Mouse (Mus musculus): Measurements from ENCODE around the gene Cpt1b. TPM values are rescaled to one million over a fixed set of nuclear protein-coding genes. Genes with fewer than 3 reads are reported as not detected.

The Cpt1b gene
- polyA plus RNA-seq, 1 experiment from 2014 or later, result 4.5 TPM

DNA sequence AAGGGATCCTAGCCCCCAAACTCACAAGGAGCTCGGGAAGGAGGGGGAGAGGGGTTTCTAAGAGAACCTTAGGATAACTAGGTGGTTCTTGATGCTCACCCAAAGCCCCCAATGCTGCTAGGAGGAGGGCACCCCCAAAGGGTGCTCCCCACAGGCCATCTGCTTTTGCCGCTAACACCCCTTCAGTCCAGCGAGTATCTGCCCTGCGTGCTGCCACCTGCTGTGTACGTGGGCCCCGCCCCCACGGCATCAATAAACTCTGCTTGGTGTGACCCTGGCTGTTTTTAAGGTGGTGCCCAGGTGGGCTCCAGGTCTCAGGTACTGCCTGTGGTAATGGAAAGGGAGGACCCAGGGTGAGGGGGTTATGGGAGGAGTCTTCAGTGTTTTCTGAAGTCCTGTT, 36.5 kb upstream of the Cpt1b start:
- Histone ChIP-seq H3K9me3 (replicated peaks; ENCODE audit: control insufficient read depth, low read length) (no peaks in the 10 kb centered on the region), H3K9ac (ENCODE audit: low read depth, low read length) (no peak overlapping the region), H3K4me2 (ENCODE audit: low read depth, low read length) (no peak overlapping the region), H3K4me3 (ENCODE audit: low read depth, low read length) (no peak overlapping the region), H3K36me3 (ENCODE audit: control insufficient read depth, insufficient read depth) (no peaks in the 10 kb centered on the region), H3K27ac (ENCODE audit: low read length) (no peak overlapping the region), H3K27me3 (ENCODE audit: control insufficient read depth, insufficient read depth, low read depth, low read length) (peaks cover 7% of the 10 kb centered on the region), H3K4me1 (ENCODE audit: control insufficient read depth, low read depth, low read length) (no peaks in the 10 kb centered on the region)
- no peak for ATAC-seq (ENCODE audit: low read depth)
- 56% methylated on average over 7 of the region's 7 CpGs for WGBS (ENCODE audit: insufficient replicate concordance)

- ATAC-seq (ENCODE audit: low read depth), result no peak
- Histone ChIP-seq H3K36me3 (ENCODE audit: control insufficient read depth, insufficient read depth) (no peaks in the 10 kb centered on the region), H3K27me3 (ENCODE audit: control insufficient read depth, insufficient read depth, low read depth, low read length) (peaks cover 7% of the 10 kb centered on the region), H3K9ac (ENCODE audit: low read depth, low read length) (no peak overlapping the region), H3K4me2 (ENCODE audit: low read depth, low read length) (no peak overlapping the region), H3K27ac (ENCODE audit: low read length) (no peak overlapping the region), H3K4me1 (ENCODE audit: control insufficient read depth, low read depth, low read length) (no peaks in the 10 kb centered on the region), H3K4me3 (ENCODE audit: low read depth, low read length) (no peak overlapping the region), H3K9me3 (replicated peaks; ENCODE audit: control insufficient read depth, low read length) (no peaks in the 10 kb centered on the region)
- 68% methylated on average over 15 of the region's 15 CpGs for WGBS (ENCODE audit: insufficient replicate concordance)
These were observed 35.7 kb upstream of the Cpt1b start for GRCm38 (mm10) chr15:89461321-89461720.

DNA sequence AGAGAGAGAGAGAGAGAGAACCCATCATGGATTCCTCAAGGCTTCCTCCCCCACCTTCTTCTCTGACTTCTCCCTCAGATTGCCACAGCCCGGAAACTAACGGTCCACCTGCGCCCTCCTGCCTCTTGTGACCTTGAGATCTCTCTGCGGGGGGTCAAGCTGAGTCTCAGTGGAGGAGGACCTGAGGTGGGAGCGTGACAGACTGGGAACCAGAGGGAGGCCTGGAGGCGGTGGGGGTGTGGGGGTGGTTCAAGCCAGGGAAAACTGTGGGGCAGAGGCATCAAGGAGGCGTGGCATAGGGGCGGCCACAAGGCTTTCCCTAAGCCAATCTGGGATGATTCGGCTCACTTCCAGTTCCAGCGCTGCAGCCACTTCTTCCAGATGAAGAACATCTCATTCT, 34.6 kb upstream of the Cpt1b start:
- H3K9me3 ChIP-seq (replicated peaks; ENCODE audit: control insufficient read depth, low read length), result no peaks in the 10 kb centered on the region
- H3K27me3 ChIP-seq (ENCODE audit: control insufficient read depth, insufficient read depth, low read depth, low read length), result peaks cover 7% of the 10 kb centered on the region
- H3K27ac ChIP-seq (ENCODE audit: low read length), result no peak overlapping the region
- H3K36me3 ChIP-seq (ENCODE audit: control insufficient read depth, insufficient read depth), result no peaks in the 10 kb centered on the region
- no peak for ATAC-seq (ENCODE audit: low read depth)
- no peaks in the 10 kb centered on the region for H3K4me1 ChIP-seq (ENCODE audit: control insufficient read depth, low read depth, low read length)
- H3K9ac ChIP-seq (ENCODE audit: low read depth, low read length), result no peak overlapping the region
- no peak overlapping the region for H3K4me2 ChIP-seq (ENCODE audit: low read depth, low read length)
- no peak overlapping the region for H3K4me3 ChIP-seq (ENCODE audit: low read depth, low read length)
- WGBS (ENCODE audit: insufficient replicate concordance), result 60% methylated on average over 10 of the region's 10 CpGs

DNA sequence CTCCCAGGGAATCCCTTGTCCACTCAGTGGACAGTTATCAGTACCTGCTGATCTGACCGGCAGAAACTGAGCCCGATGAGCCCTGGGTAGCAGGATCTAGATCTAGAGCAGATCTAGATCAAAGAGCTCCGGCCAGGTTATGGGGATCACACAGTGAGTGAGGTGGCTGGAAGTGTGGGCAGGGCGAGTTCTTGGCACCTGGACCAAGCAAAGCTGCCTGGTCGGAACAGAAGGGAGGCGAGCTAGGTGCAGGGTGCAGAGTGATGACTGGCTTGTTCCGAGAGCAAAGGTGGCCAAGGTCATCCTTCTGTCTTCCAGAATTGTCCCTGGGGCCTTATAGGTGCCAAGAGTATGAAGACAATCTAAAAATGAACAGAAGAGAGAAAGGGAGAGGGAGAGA, 34.2 kb upstream of the Cpt1b start:
- no peaks in the 10 kb centered on the region for H3K9me3 ChIP-seq (replicated peaks; ENCODE audit: control insufficient read depth, low read length)
- no peaks in the 10 kb centered on the region for H3K4me1 ChIP-seq (ENCODE audit: control insufficient read depth, low read depth, low read length)
- ATAC-seq (ENCODE audit: low read depth), result no peak
- H3K4me2 ChIP-seq (ENCODE audit: low read depth, low read length), result no peak overlapping the region
- 53% methylated on average over 7 of the region's 7 CpGs for WGBS (ENCODE audit: insufficient replicate concordance)
- H3K27me3 ChIP-seq (ENCODE audit: control insufficient read depth, insufficient read depth, low read depth, low read length), result peaks cover 11% of the 10 kb centered on the region
- no peak overlapping the region for H3K9ac ChIP-seq (ENCODE audit: low read depth, low read length)
- no peaks in the 10 kb centered on the region for H3K36me3 ChIP-seq (ENCODE audit: control insufficient read depth, insufficient read depth)
- no peak overlapping the region for H3K27ac ChIP-seq (ENCODE audit: low read length)
- no peak overlapping the region for H3K4me3 ChIP-seq (ENCODE audit: low read depth, low read length)

DNA sequence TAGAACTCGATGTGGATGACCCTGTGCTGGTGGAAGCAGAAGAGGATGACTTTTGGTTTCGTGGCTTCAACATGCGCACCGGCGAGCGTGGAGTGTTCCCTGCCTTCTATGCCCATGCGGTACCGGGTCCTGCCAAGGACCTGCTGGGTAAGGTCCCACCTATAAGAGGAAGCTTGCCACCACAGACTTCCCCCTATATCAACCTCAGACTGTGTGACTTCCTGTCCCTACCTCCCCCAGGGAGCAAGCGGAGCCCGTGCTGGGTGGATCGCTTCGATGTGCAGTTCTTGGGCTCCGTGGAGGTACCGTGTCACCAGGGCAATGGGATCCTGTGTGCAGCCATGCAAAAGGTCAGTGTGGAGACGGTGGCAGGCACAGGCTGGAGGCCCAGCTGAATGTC, 33.3 kb upstream of the Cpt1b start:
- Histone ChIP-seq H3K4me1 (ENCODE audit: control insufficient read depth, low read depth, low read length) (peaks cover 3% of the 10 kb centered on the region), H3K27ac (ENCODE audit: low read length) (no peak overlapping the region), H3K4me2 (ENCODE audit: low read depth, low read length) (no peak overlapping the region), H3K9me3 (replicated peaks; ENCODE audit: control insufficient read depth, low read length) (no peaks in the 10 kb centered on the region), H3K36me3 (ENCODE audit: control insufficient read depth, insufficient read depth) (no peaks in the 10 kb centered on the region), H3K9ac (ENCODE audit: low read depth, low read length) (no peak overlapping the region), H3K27me3 (ENCODE audit: control insufficient read depth, insufficient read depth, low read depth, low read length) (peaks cover 20% of the 10 kb centered on the region), H3K4me3 (ENCODE audit: low read depth, low read length) (no peak overlapping the region)
- ATAC-seq (ENCODE audit: low read depth), result no peak
- 25% methylated on average over 15 of the region's 15 CpGs for WGBS (ENCODE audit: insufficient replicate concordance)

GRCm38 (mm10) chr15:89455642-89456041, 30.0 kb upstream of the Cpt1b start:
- no peak for ATAC-seq (ENCODE audit: low read depth)
- Histone ChIP-seq H3K4me3 (ENCODE audit: low read depth, low read length) (no peak overlapping the region), H3K27me3 (ENCODE audit: control insufficient read depth, insufficient read depth, low read depth, low read length) (peaks cover 30% of the 10 kb centered on the region), H3K4me1 (ENCODE audit: control insufficient read depth, low read depth, low read length) (peaks cover 5% of the 10 kb centered on the region), H3K9me3 (replicated peaks; ENCODE audit: control insufficient read depth, low read length) (no peaks in the 10 kb centered on the region), H3K36me3 (ENCODE audit: control insufficient read depth, insufficient read depth) (no peaks in the 10 kb centered on the region), H3K27ac (ENCODE audit: low read length) (no peak overlapping the region), H3K4me2 (ENCODE audit: low read depth, low read length) (no peak overlapping the region), H3K9ac (ENCODE audit: low read depth, low read length) (no peak overlapping the region)
- 52% methylated on average over 6 of the region's 6 CpGs for WGBS (ENCODE audit: insufficient replicate concordance)

GRCm38 (mm10) chr15:89454857-89455256, 29.2 kb upstream of the Cpt1b start:
- H3K9ac ChIP-seq (ENCODE audit: low read depth, low read length), result no peak overlapping the region
- no peak overlapping the region for H3K4me2 ChIP-seq (ENCODE audit: low read depth, low read length)
- ATAC-seq (ENCODE audit: low read depth), result no peak
- no peak overlapping the region for H3K27ac ChIP-seq (ENCODE audit: low read length)
- H3K27me3 ChIP-seq (ENCODE audit: control insufficient read depth, insufficient read depth, low read depth, low read length), result peaks cover 30% of the 10 kb centered on the region
- 30% methylated on average over 4 of the region's 6 CpGs for WGBS (ENCODE audit: insufficient replicate concordance)
- no peaks in the 10 kb centered on the region for H3K9me3 ChIP-seq (replicated peaks; ENCODE audit: control insufficient read depth, low read length)
- peaks cover 5% of the 10 kb centered on the region for H3K4me1 ChIP-seq (ENCODE audit: control insufficient read depth, low read depth, low read length)
- no peaks in the 10 kb centered on the region for H3K36me3 ChIP-seq (ENCODE audit: control insufficient read depth, insufficient read depth)
- no peak overlapping the region for H3K4me3 ChIP-seq (ENCODE audit: low read depth, low read length)

- peaks cover 29% of the 10 kb centered on the region for H3K27me3 ChIP-seq (ENCODE audit: control insufficient read depth, insufficient read depth, low read depth, low read length)
- WGBS (ENCODE audit: insufficient replicate concordance), result 1% methylated on average over 52 of the region's 53 CpGs
These were observed 28.3 kb upstream of the Cpt1b start, which contains the start of gene Mapk8ip2 for GRCm38 (mm10) chr15:89453865-89454478. Gene Mapk8ip2, plus strand, starts transcription at chr15:89453913.

GRCm38 (mm10) chr15:89452906-89453864, 27.5 kb upstream of the Cpt1b start:
- WGBS (ENCODE audit: insufficient replicate concordance), result 5% methylated on average over 24 of the region's 24 CpGs
- no peak overlapping the region for H3K4me3 ChIP-seq (ENCODE audit: low read depth, low read length)
- H3K9ac ChIP-seq (ENCODE audit: low read depth, low read length), result no peak overlapping the region
- H3K9me3 ChIP-seq (replicated peaks; ENCODE audit: control insufficient read depth, low read length), result no peaks in the 10 kb centered on the region
- peaks cover 23% of the 10 kb centered on the region for H3K27me3 ChIP-seq (ENCODE audit: control insufficient read depth, insufficient read depth, low read depth, low read length)
- H3K36me3 ChIP-seq (ENCODE audit: control insufficient read depth, insufficient read depth), result no peaks in the 10 kb centered on the region
- peaks cover 5% of the 10 kb centered on the region for H3K4me1 ChIP-seq (ENCODE audit: control insufficient read depth, low read depth, low read length)
- no peak overlapping the region for H3K27ac ChIP-seq (ENCODE audit: low read length)
- 0 out of 2 replicates have a peak, but pooled peaks have one; percentile 16 for ATAC-seq (ENCODE audit: low read depth)
- H3K4me2 ChIP-seq (ENCODE audit: low read depth, low read length), result no peak overlapping the region

More at GRCm38 (mm10) chr15:89453865-89454478, 28.3 kb upstream of the Cpt1b start, which contains the start of gene Mapk8ip2:
- H3K4me1 ChIP-seq (ENCODE audit: control insufficient read depth, low read depth, low read length), result peaks cover 5% of the 10 kb centered on the region
- no peaks in the 10 kb centered on the region for H3K36me3 ChIP-seq (ENCODE audit: control insufficient read depth, insufficient read depth)
- ATAC-seq (ENCODE audit: low read depth), result no peak
- H3K27ac ChIP-seq (ENCODE audit: low read length), result no peak within 1 kb of the TSS
- peak within 1 kb of the TSS; percentile 56 for H3K4me2 ChIP-seq (ENCODE audit: low read depth, low read length)
- H3K4me3 ChIP-seq (ENCODE audit: low read depth, low read length), result peak within 1 kb of the TSS; percentile 33
- no peak within 1 kb of the TSS for H3K9ac ChIP-seq (ENCODE audit: low read depth, low read length)
- H3K9me3 ChIP-seq (replicated peaks; ENCODE audit: control insufficient read depth, low read length), result no peaks in the 10 kb centered on the region

Data from liver, embryonic 16.5 days (tissue).